Mouse (Mus musculus) frontal cortex, adult 2 months (tissue): ENCODE data around the gene Mrps18b. TPM values are rescaled to one million over a fixed set of nuclear protein-coding genes. Genes with fewer than 3 reads are reported as not detected.

Experiments
- polyA plus RNA-seq: library from polyadenylated mRNA; depleted of rRNA; stranded (reverse); fragments of >200 nt; gene quantifications from 2 replicates; pipeline ENCODE4 v1.2.3, GENCODE M21; 2012; rRNA removed

Mrps18b gene
- polyA plus RNA-seq, 1 experiment: 55.9 TPM

Other genes with a start within 250 kb of the Mrps18b start
- gene Vars2, start 248.8 kb downstream of the Mrps18b start, polyA plus RNA-seq: 34.1 and 36.7 TPM in 2 replicates
- gene Gtf2h4, start 242.7 kb downstream of the Mrps18b start, polyA plus RNA-seq: 26.2 and 26.6 TPM in 2 replicates
- gene Ddr1, start 211.8 kb downstream of the Mrps18b start, polyA plus RNA-seq: 46.6 and 46.8 TPM in 2 replicates
- gene Ier3, start 94.7 kb downstream of the Mrps18b start, polyA plus RNA-seq: 11.2 and 14.5 TPM in 2 replicates
- gene Flot1, start 93.2 kb downstream of the Mrps18b start, polyA plus RNA-seq: 178 and 209 TPM in 2 replicates
- gene Tubb5, start 78.1 kb downstream of the Mrps18b start, polyA plus RNA-seq: 447 and 519 TPM in 2 replicates
- 9.9 and 11.0 TPM in 2 replicates for gene Mdc1, start 74.9 kb downstream of the Mrps18b start, polyA plus RNA-seq
- gene Nrm, start 55.1 kb downstream of the Mrps18b start, polyA plus RNA-seq: 8.8 and 9.0 TPM in 2 replicates
- 12.6 and 13.0 TPM in 2 replicates for gene Ppp1r18, start 50.8 kb downstream of the Mrps18b start, polyA plus RNA-seq
- 42.6 and 50.6 TPM in 2 replicates for gene Dhx16, start 36.6 kb downstream of the Mrps18b start, polyA plus RNA-seq
- gene 2310061I04Rik, start 19.0 kb downstream of the Mrps18b start, polyA plus RNA-seq: 107 and 119 TPM in 2 replicates
- gene Atat1, start 6.3 kb downstream of the Mrps18b start, polyA plus RNA-seq: 103 and 109 TPM in 2 replicates
- 39.2 and 39.3 TPM in 2 replicates for gene Ppp1r10, start within 50 bp of the Mrps18b start, polyA plus RNA-seq
- gene Abcf1, start 53.4 kb upstream of the Mrps18b start, polyA plus RNA-seq: 96.8 and 101 TPM in 2 replicates
- gene Gnl1, start 63.5 kb upstream of the Mrps18b start, polyA plus RNA-seq: 132 and 136 TPM in 2 replicates
- 53.1 and 53.2 TPM in 2 replicates for gene Prr3, start 63.8 kb upstream of the Mrps18b start, polyA plus RNA-seq
- 2.0 TPM in 2 replicates for gene H2-T24, start 104.2 kb upstream of the Mrps18b start, polyA plus RNA-seq
- 19.8 and 22.8 TPM in 2 replicates for gene H2-T23, start 116.5 kb upstream of the Mrps18b start, polyA plus RNA-seq
- 21.6 and 23.0 TPM in 2 replicates for gene H2-T22, start 126.4 kb upstream of the Mrps18b start, polyA plus RNA-seq
- gene Gm6034, start 126.6 kb upstream of the Mrps18b start, polyA plus RNA-seq: not detected in 2 replicates
- 0.18 and 0.99 TPM in 2 replicates for gene Gm11127, start 142.0 kb upstream of the Mrps18b start, polyA plus RNA-seq
- gene Gm19684, start 205.3 kb upstream of the Mrps18b start, polyA plus RNA-seq: 0.06 TPM in 1 of 2 replicates, not detected in the other
- gene Gm7030, start 213.0 kb upstream of the Mrps18b start, polyA plus RNA-seq: not detected in 2 replicates